Mouse (Mus musculus) forebrain, embryonic 13.5 days (tissue): ENCODE data around the gene Rad51b. TPM values are rescaled to one million over a fixed set of nuclear protein-coding genes. Genes with fewer than 3 reads are reported as not detected.

Source experiments
- ATAC-seq: fragments of 200-750 bp; cut with Nextera tagmentation; 2 replicates; pipeline ENCODE4 v1.8.0; 2017
- H3K27ac ChIP-seq: fragments of 300-500 bp; sonication (generic); 2 replicates; pipeline ENCODE4 v1.5.1; 2015; ENCODE audit warnings: inconsistent platforms, mild to moderate bottlenecking, moderate library complexity
- H3K27me3 ChIP-seq: fragments of 300-500 bp; sonication (generic); 2 replicates; pipeline ENCODE4 v1.6.1; 2015; ENCODE audit warnings: mild to moderate bottlenecking, inconsistent platforms
- H3K36me3 ChIP-seq: fragments of 300-500 bp; sonication (generic); 2 replicates; pipeline ENCODE4 v1.6.1; 2015; ENCODE audit warnings: mild to moderate bottlenecking, inconsistent platforms; ENCODE audit not compliant: poor library complexity, severe bottlenecking
- H3K4me1 ChIP-seq: fragments of 300-500 bp; sonication (generic); 2 replicates; pipeline ENCODE4 v1.6.1; 2015; ENCODE audit warnings: inconsistent platforms
- H3K4me2 ChIP-seq: fragments of 300-500 bp; sonication (generic); 2 replicates; pipeline ENCODE4 v1.6.1; 2015; ENCODE audit warnings: inconsistent platforms, mild to moderate bottlenecking, moderate library complexity
- H3K4me3 ChIP-seq: fragments of 300-500 bp; sonication (generic); 2 replicates; pipeline ENCODE4 v1.5.1; 2015; ENCODE audit warnings: mild to moderate bottlenecking, inconsistent platforms
- H3K9ac ChIP-seq: fragments of 300-500 bp; sonication (generic); 2 replicates; pipeline ENCODE4 v1.6.1; 2015; ENCODE audit warnings: mild to moderate bottlenecking, inconsistent platforms
- H3K9me3 ChIP-seq: fragments of 300-500 bp; sonication (generic); replicated peaks from 2 replicates; pipeline ENCODE4 v1.6.1; 2016; ENCODE audit warnings: inconsistent platforms
- WGBS: fragments of 180-500 bp; shearing (Covaris S2); methylation state at CpG from one replicate; pipeline ENCODE4 v1.1.7; 2015; 5-methylcytosine and 5-hydroxymethylcytosine counted together
- polyA plus RNA-seq: library from polyadenylated mRNA; unstranded; fragments of >200 nt; fragmentation: Nextera tagmentation; extraction: Ambion mirVana; gene quantifications from 2 replicates; pipeline ENCODE4 v1.2.1, GENCODE M21; 2015

The Rad51b gene
- polyA plus RNA-seq, 1 experiment from 2014 or later = 5.7 TPM

GRCm38 (mm10) chr12:79384787-79385186 is 87.7 kb downstream of the Rad51b start:
- H3K4me1 ChIP-seq = 0 out of 2 replicates have a peak, but pooled peaks cover 6% of the 10 kb centered on the region
- no peaks in the 10 kb centered on the region for H3K9me3 ChIP-seq
- H3K27me3 ChIP-seq = no peaks in the 10 kb centered on the region
- 72% methylated on average over 9 of the region's 9 CpGs for WGBS
- ATAC-seq = no peak
- no peak overlapping the region for H3K27ac ChIP-seq
- H3K4me3 ChIP-seq = no peak overlapping the region
- H3K9ac ChIP-seq = no peak overlapping the region
- H3K4me2 ChIP-seq = no peak overlapping the region
- H3K36me3 ChIP-seq = no peaks in the 10 kb centered on the region

DNA sequence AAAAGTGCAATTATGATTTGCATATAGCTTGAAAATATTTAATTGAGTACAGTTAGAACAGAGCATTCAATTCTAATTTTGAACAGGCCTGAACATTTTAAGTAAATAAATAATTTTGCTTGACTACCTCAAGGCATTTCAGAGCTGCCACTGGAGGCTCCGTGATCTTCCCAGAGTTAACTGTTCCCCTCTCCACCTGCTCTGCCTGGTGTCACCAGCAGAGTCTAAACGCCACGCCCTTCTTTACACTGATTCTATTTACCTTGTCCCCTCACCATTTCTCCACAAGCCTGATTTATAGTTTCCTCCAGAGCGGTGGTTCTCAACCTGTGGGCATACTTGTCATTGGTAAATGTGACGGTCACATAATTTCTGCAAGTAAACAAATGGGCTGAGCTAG is 88.1 kb downstream of the Rad51b start:
- Histone ChIP-seq H3K4me2 (no peak overlapping the region), H3K4me1 (0 out of 2 replicates have a peak, but pooled peaks cover 9% of the 10 kb centered on the region), H3K36me3 (no peaks in the 10 kb centered on the region), H3K27ac (no peak overlapping the region), H3K4me3 (no peak overlapping the region), H3K27me3 (no peaks in the 10 kb centered on the region), H3K9me3 (no peaks in the 10 kb centered on the region), H3K9ac (no peak overlapping the region)
- WGBS = 90% methylated on average over 5 of the region's 5 CpGs
- no peak for ATAC-seq

- Histone ChIP-seq H3K4me2 (no peak overlapping the region), H3K36me3 (no peaks in the 10 kb centered on the region), H3K27me3 (no peaks in the 10 kb centered on the region), H3K9me3 (no peaks in the 10 kb centered on the region), H3K27ac (no peak overlapping the region), H3K4me3 (no peak overlapping the region), H3K9ac (no peak overlapping the region), H3K4me1 (0 out of 2 replicates have a peak, but pooled peaks cover 5% of the 10 kb centered on the region)
- WGBS = 91% methylated on average over 6 of the region's 6 CpGs
- no peak for ATAC-seq
Observed at GRCm38 (mm10) chr12:79387886-79388285, 90.8 kb downstream of the Rad51b start.

DNA sequence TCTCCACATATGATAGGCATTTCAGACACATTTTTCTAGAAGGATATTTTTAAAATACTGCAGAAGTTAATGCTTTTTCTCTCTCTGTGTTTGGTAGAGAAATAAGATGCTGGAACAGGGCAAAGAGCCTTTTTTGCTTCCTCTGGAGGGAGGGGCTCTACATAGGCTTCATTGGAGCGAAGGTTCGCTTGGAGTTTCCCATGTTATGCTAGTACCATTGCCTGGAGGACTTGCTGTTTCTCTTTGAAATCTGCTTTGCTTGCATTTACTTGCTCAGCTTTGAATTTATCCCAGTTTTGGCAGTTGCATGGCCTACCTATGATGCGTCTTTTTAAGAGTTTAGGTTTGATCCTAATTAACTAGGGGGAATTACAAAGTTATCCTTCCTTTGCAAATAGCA is 92.2 kb downstream of the Rad51b start:
- no peaks in the 10 kb centered on the region for H3K9me3 ChIP-seq
- WGBS = 91% methylated on average over 3 of the region's 3 CpGs

DNA sequence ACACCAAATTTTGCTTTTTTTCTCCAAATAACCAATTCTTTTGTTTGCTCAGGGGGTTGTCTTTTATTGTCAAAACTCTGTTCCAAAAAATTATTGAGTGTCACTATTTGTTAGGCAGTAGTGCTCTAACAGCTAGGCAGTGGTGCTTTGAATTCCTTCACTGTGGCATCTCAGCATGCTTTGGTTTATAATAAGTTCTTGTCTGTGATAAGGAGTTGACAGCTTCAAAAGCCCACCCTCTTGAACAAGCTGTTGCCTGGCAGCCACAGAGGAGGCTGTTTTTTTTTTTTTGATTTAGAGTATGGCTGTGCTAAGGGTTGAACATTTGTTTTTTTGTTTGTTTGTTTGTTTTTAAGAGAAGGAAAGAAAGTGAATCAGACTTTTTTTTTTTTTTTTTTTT is 92.9 kb downstream of the Rad51b start:
- Histone ChIP-seq H3K9me3 (no peaks in the 10 kb centered on the region), H3K36me3 (no peaks in the 10 kb centered on the region), H3K27me3 (no peaks in the 10 kb centered on the region), H3K4me1 (0 out of 2 replicates have a peak, but pooled peaks cover 5% of the 10 kb centered on the region), H3K9ac (no peak overlapping the region), H3K4me2 (no peak overlapping the region), H3K4me3 (no peak overlapping the region), H3K27ac (no peak overlapping the region)
- no peak for ATAC-seq

More for the DNA sequence above, 92.2 kb downstream of the Rad51b start:
- H3K4me1 ChIP-seq = 0 out of 2 replicates have a peak, but pooled peaks cover 5% of the 10 kb centered on the region
- no peak overlapping the region for H3K9ac ChIP-seq
- ATAC-seq = no peak
- no peak overlapping the region for H3K4me2 ChIP-seq
- H3K36me3 ChIP-seq = no peaks in the 10 kb centered on the region
- H3K4me3 ChIP-seq = no peak overlapping the region
- no peaks in the 10 kb centered on the region for H3K27me3 ChIP-seq
- H3K27ac ChIP-seq = no peak overlapping the region

DNA sequence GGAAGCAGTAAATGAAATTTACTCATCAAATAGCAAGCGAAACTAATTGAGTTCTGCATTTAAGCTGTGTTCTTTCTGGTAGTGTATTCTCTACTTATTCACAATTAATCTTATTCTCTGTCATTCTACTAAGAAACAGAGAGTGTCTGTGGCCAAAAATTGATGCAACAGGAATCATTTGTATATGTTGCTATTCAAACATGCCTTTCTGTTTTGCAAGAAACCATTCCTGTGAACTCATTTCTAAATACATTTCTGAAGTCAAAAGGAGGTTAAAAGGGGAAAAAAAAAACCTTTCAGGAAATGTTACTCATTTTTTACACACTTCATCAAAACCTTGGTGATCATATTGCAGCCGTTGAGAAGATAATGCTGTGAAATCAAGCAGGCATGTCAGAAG is 96.6 kb downstream of the Rad51b start:
- Histone ChIP-seq H3K27ac (no peak overlapping the region), H3K9me3 (no peaks in the 10 kb centered on the region), H3K27me3 (no peaks in the 10 kb centered on the region), H3K9ac (no peak overlapping the region), H3K36me3 (no peaks in the 10 kb centered on the region), H3K4me2 (no peak overlapping the region), H3K4me1 (0 out of 2 replicates have a peak, but pooled peaks cover 5% of the 10 kb centered on the region), H3K4me3 (no peak overlapping the region)
- WGBS = 92% methylated on average over 2 of the region's 2 CpGs
- no peak for ATAC-seq

DNA sequence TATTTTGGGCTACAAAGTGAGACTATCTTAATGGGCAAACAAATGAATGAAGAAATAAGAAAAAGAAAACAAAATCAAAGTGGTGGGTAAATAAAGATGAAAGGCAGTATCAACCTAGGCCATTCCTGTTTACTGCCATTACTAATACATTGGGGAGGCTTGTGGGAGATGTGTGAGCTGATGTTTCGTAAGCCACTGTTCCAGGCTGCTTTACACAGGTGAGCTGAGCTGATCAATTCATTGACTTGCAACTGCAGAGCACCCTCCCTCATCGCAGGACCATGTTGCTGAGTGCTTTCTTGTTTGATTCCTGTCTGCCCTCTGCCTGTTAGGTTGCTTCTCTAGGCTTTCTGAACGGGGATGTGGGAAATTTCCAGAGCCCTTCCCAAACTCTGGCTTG is 106.9 kb downstream of the Rad51b start:
- Histone ChIP-seq H3K36me3 (no peaks in the 10 kb centered on the region), H3K4me3 (no peak overlapping the region), H3K4me1 (no peaks in the 10 kb centered on the region), H3K9ac (no peak overlapping the region), H3K9me3 (no peaks in the 10 kb centered on the region), H3K27ac (no peak overlapping the region), H3K4me2 (no peak overlapping the region), H3K27me3 (no peaks in the 10 kb centered on the region)
- no peak for ATAC-seq
- WGBS = 74% methylated on average over 3 of the region's 3 CpGs

- H3K4me1 ChIP-seq = no peaks in the 10 kb centered on the region
- H3K27me3 ChIP-seq = no peaks in the 10 kb centered on the region
- H3K4me3 ChIP-seq = no peak overlapping the region
- no peak overlapping the region for H3K9ac ChIP-seq
- no peaks in the 10 kb centered on the region for H3K9me3 ChIP-seq
- H3K36me3 ChIP-seq = no peaks in the 10 kb centered on the region
- 88% methylated on average over 1 of the region's 1 CpGs for WGBS
- H3K4me2 ChIP-seq = no peak overlapping the region
- H3K27ac ChIP-seq = no peak overlapping the region
- no peak for ATAC-seq
Observed at GRCm38 (mm10) chr12:79404494-79404893, 107.4 kb downstream of the Rad51b start.

DNA sequence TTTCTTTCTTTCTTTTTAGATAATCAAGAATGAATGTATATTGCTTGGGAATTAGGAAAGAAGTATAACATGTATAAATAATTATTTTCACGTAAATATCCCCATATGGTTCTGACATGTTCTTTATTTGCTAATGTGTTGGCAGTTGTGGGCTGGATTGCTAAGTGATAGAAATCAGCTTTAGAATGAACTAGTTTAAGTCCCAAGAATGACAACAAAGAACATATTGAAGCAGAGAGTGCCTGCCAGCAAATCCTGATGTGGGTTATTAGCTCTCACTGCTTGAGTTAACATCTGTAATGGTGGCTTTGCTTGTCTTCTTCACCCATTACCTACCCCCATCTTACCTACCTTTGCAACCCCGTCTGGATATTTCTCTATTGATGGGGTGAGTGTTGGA is 111.6 kb downstream of the Rad51b start:
- no peak overlapping the region for H3K4me3 ChIP-seq
- H3K27ac ChIP-seq = no peak overlapping the region
- no peak overlapping the region for H3K9ac ChIP-seq
- no peak for ATAC-seq
- no peak overlapping the region for H3K4me2 ChIP-seq
- WGBS = 66% methylated on average over 2 of the region's 2 CpGs
- H3K36me3 ChIP-seq = no peaks in the 10 kb centered on the region
- no peaks in the 10 kb centered on the region for H3K27me3 ChIP-seq
- H3K9me3 ChIP-seq = no peaks in the 10 kb centered on the region
- H3K4me1 ChIP-seq = no peaks in the 10 kb centered on the region

DNA sequence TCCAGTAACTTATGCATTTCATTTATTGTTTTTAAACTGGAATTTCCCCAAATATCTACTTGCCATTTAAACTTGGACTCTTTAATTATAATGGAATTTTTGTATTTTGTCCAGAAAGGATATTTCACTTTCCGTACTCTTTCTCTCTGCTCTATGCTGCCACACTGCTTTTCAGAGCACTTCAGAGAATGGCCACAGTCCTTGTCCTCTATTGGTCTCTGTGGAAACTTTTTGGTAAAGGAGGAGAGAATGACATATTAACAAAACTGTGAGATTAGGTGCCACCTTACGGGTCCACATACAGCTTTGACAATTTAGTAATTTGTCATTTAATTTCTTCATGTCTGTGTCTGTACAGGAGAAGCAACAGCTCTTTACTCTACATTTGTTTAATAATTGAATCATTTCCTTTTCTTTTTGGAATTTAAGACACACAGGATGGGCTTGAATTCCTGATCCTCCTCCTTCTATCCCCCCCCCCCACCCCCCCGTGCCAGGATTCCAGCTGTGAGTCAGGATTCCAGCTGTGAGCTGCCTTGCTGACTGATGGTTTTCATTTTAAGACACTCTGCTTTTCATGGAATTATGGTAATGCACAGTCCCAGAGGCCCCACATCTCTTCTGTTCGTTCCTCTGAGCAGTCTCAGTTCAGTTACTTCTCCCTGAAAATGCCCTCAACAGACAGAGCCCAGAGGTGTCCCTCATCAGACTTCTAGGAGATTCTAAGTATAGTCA is 112.2 kb downstream of the Rad51b start:
- no peak overlapping the region for H3K27ac ChIP-seq
- no peaks in the 10 kb centered on the region for H3K36me3 ChIP-seq
- no peak overlapping the region for H3K4me2 ChIP-seq
- WGBS = 66% methylated on average over 3 of the region's 4 CpGs
- H3K4me3 ChIP-seq = no peak overlapping the region
- no peak for ATAC-seq
- H3K27me3 ChIP-seq = no peaks in the 10 kb centered on the region
- H3K9ac ChIP-seq = no peak overlapping the region
- no peaks in the 10 kb centered on the region for H3K9me3 ChIP-seq
- H3K4me1 ChIP-seq = no peaks in the 10 kb centered on the region

DNA sequence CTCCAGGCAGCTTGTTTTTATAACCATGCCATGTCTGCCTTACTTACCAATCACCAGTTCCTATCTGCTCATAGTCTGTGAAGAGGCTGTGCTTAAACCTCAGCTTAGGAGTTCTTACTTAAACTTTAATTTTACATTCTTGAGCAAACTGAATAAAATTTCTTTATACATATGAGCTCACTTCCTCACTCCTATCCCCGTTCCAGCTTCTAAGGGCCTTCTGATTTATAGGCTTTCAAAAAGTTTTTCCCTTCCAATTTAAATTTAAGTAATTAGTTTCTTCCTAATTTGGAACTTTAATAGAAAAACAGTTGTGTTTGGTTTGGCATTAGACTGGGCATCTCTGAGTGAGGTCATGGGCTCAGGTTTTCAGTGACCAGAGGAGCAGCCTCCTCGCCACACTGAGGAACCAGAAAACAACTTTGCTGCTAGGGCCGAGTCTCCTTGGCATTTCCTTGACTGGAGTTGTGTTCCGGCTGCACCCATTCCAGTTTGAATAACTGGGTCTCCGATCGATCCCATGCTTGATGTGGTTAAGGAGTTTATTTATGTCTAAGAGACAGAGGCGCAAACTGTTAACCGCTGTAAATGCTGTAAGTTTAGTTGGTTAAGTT is 115.9 kb downstream of the Rad51b start:
- Histone ChIP-seq H3K36me3 (no peaks in the 10 kb centered on the region), H3K9ac (no peak overlapping the region), H3K4me2 (no peak overlapping the region), H3K27ac (no peak overlapping the region), H3K9me3 (no peaks in the 10 kb centered on the region), H3K4me1 (no peaks in the 10 kb centered on the region), H3K4me3 (no peak overlapping the region), H3K27me3 (no peaks in the 10 kb centered on the region)
- WGBS = 91% methylated on average over 8 of the region's 8 CpGs
- no peak for ATAC-seq

- Histone ChIP-seq H3K36me3 (no peaks in the 10 kb centered on the region), H3K4me1 (no peaks in the 10 kb centered on the region), H3K27ac (no peak overlapping the region), H3K27me3 (no peaks in the 10 kb centered on the region), H3K9me3 (no peaks in the 10 kb centered on the region), H3K4me3 (no peak overlapping the region), H3K4me2 (no peak overlapping the region), H3K9ac (no peak overlapping the region)
- no peak for ATAC-seq
- 60% methylated on average over 6 of the region's 6 CpGs for WGBS
Observed at GRCm38 (mm10) chr12:79417360-79417759, 120.3 kb downstream of the Rad51b start.

DNA sequence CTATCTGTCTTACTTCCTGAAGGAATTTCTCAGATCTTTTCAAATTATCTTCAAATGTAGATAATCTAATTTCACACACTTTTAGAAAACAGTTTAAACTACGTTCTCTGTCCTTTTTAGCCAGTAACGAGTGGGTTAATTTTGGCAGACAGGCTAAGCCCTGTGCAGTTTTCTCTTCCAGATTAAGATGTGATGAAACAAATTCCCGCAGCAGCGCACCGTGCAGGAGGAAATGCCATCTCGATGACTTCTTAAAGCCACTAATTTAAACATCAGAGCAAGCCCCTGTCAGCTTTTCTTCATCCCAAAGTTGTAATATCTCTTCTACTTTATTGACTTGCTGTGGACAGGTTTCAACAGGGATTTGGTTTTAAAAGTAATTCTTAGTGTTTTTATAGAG is 123.5 kb downstream of the Rad51b start:
- H3K36me3 ChIP-seq = no peaks in the 10 kb centered on the region
- no peaks in the 10 kb centered on the region for H3K27me3 ChIP-seq
- no peak for ATAC-seq
- 10% methylated on average over 6 of the region's 6 CpGs for WGBS
- no peak overlapping the region for H3K4me2 ChIP-seq
- H3K4me3 ChIP-seq = no peak overlapping the region
- H3K4me1 ChIP-seq = no peaks in the 10 kb centered on the region
- H3K9me3 ChIP-seq = no peaks in the 10 kb centered on the region
- H3K27ac ChIP-seq = no peak overlapping the region
- no peak overlapping the region for H3K9ac ChIP-seq
